Mouse (Mus musculus) frontal cortex, postnatal 25 days (tissue): ENCODE measurements at regions not wholly inside any gene's neighbourhood (a gene's known extent, or its start where the extent isn't known, plus 50 kb on each side); places are given as distances from the start of the nearest gene placed in this dataset.
"Not testable (repeated sequence)": the region's sequence is repeated elsewhere in the genome, so short reads cannot be mapped to it uniquely, and the experiment has no call there.

Source experiments
- DNase-seq, 2 experiments: peaks; one replicate each; pipeline ENCODE4 v3.0.0; 2022; ENCODE audit warnings: low spot score in 2 of 2

DNA sequence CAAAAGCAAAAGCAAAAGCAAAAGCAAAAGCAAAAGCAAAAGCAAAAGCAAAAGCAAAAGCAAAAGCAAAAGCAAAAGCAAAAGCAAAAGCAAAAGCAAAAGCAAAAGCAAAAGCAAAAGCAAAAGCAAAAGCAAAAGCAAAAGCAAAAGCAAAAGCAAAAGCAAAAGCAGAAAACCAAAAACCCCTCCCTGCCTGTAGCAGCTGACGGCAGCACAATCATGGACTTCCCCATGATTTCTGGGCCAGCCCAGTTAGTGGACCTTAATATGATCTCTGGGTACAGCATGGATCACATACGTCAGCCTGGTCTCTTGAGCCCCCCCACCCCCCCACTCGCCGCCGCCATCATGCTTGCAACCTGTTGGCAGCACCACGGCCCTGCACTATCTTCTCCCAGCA is 1004.3 kb downstream of the Car8 start:
- not testable (repeated sequence) for DNase-seq

DNA sequence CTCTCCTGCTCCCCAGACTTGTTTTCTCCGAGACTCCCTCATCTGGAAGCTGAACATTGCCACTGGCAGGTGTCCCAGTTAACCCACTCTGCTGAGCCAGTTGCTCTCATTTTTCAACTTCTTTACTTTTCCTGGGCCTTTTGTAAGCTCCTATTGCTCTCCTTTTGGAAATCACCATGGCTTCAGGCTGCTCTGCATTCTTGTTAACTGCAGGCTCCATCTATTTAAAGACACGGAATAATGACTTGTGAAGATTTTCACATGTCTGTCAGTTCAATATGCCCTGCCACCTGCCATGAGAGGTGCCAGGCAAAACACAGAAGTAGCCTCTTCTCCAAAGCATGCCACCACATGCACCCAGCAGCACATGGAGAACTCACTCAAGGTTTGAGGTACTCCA is 1009.9 kb downstream of the Car8 start:
- DNase-seq = no peak

DNA sequence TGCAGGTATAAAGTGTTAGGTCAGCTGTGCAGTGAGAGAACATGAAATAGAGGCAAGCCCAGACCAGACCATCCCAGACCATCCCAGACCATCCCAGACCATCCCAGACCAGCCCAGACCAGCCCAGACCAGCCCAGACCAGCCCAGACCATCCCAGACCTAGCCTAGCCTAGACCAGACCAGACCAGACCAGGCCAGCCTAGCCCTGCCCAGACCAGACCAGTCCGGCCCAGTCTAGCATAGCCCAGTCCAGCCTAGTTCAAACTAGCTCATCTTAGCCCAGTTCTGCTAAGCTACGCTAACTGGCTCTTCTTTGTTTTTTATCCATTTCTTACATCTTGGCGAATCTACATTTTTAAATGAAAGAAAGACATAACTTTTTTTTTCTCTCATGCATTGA is 1015.9 kb downstream of the Car8 start:
- DNase-seq = no peak

DNA sequence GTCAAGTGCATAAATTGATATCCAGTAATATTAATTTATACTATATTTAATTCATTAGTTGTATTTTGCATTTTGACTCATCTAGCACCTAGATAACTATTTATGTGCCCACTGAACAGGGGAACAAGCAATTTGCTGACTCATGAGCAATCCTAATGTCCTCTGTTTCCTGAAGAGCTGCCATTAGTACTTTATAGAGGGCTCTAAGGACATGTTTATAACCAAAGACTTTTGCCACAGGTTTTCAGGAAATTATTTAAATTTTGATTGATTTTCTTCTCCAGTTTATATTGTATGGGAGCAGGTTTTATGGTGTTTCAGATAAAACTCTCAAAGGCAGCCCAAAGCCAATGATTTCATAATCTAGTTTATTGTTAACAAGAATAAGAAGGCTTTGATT is 1018.4 kb downstream of the Car8 start:
- no peak for DNase-seq

DNA sequence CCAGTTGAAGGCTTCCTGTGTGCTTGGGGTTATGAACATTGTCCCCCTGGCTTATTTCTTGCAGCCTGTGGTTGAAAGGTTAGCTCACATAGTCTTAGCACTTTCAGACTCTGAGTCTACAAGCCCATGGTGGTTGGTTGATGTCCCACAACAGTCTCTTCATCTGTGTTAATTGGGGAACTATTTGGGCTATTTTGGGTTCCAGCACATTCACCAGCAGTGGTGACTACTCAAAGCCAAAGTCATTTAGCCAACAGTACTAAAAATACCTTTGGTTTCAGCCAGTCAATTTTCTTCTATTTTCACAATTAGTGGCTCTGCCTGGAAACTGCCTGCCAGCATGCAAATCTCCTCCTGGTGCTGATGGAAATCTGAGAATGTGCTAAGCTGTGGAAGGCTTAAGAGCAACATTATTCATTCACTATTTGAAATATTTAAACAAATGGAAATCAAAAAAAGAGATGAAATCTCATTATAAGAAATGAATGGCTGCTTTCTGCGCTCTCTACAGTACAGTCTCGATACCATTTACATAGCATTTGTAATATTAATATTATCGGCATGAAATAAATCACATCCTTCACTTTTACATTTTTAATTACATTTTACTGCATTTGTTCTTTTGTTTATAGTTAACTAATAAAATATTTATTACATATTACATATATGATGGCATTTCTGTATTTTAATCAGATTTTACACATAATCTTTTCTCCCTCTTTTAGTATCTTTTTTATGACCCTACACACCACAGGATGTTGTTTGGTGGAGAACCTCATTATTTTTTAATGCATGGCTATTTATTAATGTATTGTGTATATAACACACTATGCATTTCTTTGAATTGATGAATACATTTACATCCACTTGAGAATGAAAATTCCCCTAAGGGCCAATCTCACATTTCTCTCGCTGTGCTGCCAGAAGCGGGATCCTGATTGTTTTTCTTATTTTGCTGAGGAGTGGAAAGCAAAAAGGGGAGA is 1023.5 kb downstream of the Car8 start:
- DNase-seq = no peak

DNA sequence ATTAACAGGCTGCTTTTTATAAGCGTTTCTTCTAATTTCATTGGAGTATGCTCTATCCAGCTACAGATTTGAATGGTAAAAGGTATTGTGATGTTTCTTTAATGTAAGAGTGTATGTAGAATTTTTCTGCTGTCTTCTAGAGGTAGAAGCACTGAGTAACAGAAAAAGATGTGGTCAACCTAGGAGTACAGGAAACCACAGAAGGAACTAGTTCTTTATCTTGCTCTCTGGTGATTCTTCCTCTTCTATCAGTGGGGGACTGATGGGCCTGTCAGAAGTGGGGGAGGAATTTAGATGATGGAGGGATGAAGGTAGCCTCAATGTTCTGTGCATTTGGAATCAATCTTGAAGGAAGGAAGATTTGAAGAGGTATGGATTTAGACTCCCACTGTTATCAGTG is 1031.9 kb downstream of the Car8 start:
- DNase-seq = no peak

DNA sequence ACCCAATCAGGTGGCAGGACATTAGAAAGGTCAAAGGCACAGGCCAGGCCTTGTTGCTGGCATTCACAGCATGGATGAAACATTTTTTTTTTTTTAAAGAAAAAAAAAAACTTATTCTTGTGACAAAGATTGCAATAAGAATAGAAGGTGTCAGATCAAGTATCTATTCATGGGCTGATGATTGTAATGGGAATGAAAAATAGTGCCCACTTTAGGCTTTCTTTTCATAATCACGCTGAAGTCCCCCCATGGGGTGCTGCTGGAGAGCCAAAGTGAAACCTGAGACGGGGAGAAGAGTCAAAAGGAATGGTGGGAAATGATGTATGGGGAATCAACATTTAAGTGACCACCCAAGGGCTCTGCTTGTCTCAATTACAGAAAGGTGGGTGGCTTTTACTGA is 1037.0 kb downstream of the Car8 start:
- no peak for DNase-seq

DNA sequence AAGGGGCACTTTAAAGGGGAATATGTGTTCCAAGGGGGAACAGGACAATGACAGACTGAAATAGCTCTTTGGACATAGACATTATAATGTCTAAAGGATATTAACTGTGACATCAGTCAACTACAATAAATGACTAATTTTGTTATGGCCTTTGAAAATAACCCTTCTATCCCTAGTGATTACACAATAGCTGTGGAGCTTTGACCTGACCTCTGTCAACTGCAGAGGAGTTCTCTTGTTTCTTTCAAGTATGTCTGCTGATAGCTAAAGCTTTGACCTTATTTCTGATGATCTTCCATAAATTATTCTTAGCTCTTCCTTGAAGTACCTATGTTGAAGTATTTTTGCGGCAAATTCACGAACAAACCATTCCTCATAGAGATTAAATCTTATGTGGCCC is 1038.9 kb downstream of the Car8 start:
- no peak for DNase-seq

DNA sequence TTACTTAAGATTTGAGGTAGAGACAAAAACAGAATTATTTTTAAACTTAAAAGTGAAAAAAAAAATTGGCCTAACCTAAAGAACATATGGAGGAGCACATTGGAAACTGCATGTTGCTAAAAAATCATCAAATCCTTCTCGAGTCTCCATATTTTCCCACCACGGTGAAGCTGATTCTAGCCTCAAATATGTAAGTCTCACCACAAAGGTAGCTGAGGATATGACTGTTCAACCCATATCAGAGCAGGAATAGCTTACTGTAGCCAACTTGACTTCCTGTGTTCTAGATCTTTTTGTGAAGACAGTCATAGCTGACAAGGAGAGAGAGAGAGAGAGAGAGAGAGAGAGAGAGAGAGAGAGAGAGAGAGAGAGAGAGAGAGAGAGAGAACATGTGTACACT is 1039.8 kb downstream of the Car8 start:
- no peak for DNase-seq

DNA sequence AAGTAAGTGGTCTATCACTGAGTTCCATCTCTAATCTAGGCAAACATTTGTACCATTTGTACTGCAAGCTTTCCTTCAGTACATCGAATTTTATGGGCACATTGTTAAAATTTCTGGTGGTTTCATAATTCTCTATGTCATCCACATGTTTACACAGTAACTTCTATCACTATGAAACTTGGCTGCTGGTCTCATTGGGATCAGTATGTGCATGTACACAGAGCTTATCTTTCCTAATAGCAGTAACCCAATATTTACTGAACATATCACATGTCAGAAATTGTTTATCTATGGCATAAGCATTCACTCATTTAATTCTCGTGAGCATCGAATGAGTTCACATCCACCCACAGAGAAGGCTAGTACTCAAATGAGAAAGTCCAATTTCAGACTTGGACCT is 1042.3 kb downstream of the Car8 start:
- DNase-seq = no peak

DNA sequence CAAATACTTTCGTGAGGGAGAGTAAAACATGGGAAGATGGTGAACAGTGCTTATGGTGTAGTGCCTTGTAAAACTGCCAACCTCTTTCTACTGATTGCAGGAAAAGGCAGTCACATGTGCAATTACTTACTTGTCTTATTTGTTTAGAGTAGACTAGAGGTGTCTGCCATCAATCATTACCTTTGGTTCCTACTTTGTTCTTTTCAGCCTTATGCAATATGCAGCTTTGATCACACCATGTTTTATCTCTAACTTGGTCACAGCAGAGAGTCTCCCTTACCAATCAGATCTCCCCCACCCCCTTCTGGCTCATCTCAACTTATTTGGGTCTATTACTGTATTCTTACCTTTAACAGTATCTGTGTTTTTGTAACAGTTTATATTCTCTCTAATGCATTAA is 1043.2 kb downstream of the Car8 start:
- no peak for DNase-seq

DNA sequence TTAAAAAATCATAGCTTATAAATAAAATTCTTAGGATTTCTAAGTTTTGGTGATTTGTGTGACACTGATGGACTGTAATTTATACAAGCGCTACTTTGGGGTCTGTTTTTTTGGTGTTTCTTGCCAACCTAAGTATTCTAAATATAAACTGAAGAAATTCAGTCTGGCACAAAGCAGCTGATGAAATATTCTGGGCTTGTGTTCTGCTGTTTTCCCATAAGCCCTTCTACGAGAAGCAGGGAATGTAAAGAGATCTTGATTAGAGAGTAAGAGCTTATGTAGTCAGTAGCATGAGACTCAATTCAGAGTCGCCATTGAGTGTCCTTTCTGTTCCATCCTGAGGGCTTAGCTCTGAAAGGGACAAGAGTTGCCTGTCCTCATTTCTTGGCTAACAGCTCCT is 1046.9 kb downstream of the Car8 start:
- DNase-seq = no peak

DNA sequence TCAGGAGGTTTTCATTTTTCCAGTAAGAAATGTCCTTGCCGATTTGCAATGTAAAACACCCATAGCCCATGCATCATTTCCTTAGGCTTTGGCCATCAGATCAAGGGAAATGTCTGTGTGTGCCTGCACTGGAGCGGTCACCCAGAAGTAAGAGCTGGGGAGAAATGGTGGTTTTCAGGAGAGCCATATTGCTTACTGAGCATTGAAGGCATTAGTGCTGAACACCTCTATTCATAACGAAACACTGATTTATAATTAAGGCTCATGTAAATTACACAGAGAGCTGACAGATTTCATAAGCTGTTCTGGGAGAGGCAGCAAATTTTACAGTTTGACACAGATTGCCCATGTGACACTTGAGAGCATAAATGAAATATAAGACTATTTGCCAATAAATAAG is 1047.6 kb downstream of the Car8 start:
- DNase-seq = no peak

DNA sequence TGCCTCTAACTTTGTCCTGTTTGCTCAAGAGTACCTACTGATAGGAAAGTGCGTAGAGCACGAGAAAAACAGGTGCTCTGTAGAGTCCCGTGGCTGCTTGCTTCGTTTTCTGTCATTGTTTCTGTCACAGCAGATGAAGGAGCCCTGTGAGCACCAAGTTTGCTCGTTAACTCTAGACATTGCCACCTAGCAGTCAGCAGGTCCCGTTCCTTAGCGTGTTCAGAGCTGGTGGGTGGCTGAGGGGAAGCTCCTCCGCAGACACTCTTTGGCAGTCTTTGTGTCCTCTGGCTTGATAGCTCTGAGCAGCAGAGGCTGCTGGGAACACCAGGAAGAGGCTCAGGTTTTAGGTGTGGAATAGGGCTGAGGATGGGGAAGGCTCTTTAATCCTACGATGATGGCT is 1063.8 kb downstream of the Car8 start:
- DNase-seq = no peak

DNA sequence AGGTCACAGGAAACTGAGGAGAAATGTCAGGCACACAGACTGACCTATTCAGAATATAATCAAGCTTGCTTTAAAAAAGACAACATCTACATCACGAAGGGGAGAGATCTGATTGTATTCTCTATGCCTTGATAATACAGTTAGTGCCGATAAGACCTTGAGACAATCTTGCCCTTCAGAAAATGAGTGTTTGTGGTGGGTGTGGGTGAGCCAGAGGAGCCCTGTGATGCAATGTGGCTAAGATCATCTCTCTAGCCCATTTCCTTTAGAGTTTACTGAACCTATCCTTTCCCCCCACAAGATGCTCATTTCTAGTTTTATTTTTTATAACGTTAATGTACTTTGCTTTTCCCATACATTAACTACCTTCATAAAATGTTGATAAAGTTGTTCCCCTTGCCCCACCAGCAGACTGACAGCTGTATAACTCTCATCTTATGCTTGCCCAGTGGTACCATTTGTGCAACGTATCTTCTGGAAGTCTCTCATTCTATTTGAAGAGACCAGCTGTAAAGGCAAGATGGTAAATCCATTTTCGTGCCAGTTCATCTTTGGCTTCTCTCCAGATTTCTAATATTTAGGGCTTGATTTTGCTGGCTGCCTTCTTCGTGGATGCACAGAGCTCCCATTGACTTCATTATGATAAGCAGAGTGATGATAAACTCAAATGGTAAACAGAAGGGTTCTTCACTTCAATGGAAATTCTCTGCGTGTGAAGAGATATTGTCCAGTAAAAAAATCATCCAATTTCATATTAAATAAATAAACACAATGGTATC is 1066.1 kb downstream of the Car8 start:
- DNase-seq = no peak

DNA sequence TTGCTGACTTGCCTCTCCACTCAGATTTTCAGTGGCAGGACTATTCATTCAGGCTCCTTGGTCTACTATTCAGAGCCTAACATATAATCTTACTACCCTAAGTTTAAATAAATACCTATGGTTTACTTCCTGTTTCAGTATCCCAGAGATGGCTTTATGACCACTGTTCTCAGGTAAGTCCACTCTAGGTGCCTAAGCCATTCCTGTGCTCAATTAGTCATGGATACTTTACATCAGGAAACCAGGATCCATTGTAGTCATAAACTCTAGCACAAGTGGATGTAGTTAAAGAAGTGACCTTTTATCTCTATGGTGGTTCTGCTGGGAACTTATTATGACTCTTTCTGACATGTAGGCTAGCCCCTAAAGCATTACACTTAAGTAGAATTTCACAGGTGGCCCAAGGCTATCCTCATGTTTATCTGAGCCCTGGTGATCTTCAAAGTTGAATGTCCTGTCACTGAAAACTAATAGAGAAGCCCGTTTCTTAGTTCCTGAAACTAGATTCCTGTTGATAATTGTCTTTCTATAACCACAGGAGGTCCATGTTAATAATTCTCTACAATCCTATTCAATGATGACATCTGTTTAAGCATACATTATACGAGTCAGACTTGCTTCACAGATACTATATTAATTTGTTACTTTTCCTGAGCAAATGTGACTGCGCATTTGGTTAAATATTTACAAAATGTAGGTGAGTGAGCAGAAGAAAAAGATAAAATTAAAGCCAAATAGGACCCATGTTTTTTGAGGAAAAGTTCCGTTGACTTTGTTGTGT is 1067.0 kb downstream of the Car8 start:
- no peak for DNase-seq

DNA sequence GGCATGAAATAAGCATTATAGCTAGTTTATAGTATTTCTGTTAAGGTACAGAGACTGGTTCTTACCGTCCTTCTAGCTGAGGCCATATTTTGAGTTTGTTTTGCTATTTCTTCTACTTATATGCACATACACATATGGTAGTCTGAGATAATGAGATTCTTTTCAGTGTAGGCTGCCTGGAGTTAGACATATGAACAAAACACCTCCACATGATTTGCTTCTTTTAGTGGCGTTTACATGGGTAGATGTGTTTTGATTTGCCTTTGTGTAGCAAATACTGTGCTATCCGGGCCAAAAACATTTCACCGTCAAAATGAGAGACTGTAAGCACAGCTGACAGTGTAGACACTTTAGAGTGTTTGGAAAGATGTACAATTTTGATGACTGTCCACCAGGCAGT is 1077.4 kb downstream of the Car8 start:
- DNase-seq = no peak

DNA sequence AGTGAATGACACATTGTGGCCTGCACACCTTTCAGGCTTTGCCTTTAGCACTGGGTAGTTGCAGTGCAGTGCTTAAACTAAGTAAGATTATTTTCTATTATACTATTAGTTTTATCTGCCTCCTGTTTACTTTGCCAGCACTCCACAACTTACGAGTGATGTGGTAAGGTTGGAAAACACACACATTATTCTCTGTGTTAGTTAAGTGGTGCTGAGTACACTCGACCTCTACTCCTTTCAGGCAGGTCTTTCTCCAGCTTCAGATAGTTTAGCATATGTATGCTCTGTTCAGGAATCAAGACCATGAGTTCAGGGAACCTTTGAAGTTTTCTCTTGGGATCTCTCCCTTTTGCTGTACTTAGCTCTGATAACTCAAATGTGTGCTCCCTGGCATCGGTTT is 1081.0 kb downstream of the Car8 start:
- no peak for DNase-seq

DNA sequence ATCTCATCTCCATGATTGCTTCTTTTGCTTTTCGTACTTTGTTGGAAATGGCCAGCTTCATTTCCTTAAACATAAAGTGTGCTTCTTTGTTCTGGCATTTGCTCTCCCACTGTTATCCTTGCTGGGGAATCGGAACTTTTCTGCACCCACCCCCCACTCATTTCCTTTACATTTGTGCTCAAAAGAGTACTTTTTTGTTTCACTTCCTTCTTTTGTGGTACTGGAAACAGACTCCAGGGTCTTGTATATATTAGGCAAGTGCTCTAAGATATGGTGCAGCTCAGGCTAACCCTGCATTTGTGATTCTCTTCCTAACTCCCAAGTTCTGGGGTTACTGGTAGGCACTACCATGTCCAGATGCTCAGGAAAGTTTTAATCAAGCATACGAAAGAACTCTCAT is 1084.6 kb downstream of the Car8 start:
- no peak for DNase-seq

DNA sequence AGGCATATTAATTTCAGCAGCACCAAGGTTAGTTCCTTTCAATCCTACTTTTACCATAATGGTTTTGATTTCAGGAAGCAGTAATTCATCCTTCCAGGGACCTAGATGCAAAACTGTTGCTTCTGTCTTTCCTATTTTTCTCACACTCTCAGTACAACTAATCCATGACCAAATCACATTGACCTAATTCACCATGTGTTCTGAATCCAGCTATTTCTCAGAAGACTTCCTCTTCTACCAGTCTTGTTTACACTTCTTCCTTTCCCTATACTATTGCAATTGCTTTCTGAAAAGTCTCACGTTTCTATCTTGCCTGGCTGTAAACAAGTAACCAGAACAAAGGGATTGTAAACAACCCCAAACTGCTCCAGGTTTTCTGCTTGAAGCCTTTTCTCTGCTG is 1085.0 kb downstream of the Car8 start:
- no peak for DNase-seq

DNA sequence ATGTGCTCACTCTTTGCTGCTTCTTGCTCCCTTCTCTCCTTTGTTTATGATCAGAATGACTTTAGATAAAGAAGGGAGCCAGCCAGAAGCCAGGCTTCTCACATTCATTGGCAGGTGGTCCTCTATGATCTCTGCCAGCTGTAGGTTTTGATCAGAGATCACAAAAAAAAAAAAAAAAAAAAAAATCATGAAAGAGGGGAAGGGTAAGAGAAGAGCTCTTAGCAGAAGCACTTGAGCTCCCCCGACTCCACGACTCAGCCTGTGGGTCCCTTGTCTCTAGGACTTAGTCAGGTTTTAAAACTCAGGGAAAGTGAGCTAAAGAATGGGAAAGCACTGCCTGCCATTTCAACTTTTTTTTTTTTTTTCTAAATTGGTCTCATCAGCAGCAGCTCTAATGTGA is 1093.1 kb downstream of the Car8 start:
- DNase-seq = no peak

DNA sequence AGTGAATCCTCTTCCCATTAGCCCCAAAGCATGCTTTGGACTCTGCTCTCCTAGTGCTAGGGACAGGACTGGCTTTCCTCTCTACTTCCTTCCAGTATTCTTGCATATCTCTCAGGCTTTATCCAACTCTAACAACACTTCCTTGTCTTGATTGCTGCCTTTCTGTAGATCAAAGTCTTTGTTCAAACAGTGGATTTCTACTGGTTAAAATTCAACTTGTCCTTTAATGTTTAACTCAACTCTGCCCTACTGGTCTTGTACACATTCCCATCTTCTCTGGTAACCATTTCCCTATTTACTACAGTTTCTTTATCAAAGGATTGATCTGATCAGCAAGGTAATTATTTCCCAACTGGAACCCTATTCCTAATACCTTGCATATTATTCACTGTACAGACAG is 1094.6 kb downstream of the Car8 start:
- DNase-seq = no peak
